Mouse (Mus musculus) heart, adult 2 months (tissue): ENCODE measurements around the gene Anxa9.

ENCODE experiments used
- CTCF ChIP-seq: fragments of 200-600 bp; IDR thresholded peaks from 2 replicates; pipeline ENCODE4 v1.8.1; 2022; ENCODE audit warnings: antibody characterized with exemption, mild to moderate bottlenecking, moderate library complexity
- EP300 ChIP-seq: fragments of 200-500 bp; IDR thresholded peaks from 2 replicates; pipeline ENCODE4 v1.6.1; 2011; ENCODE audit warnings: low read depth, low read length, control low read depth; ENCODE audit not compliant: insufficient read depth
- POLR2A ChIP-seq: fragments of 200-500 bp; IDR thresholded peaks from 2 replicates; pipeline ENCODE4 v1.6.1; 2011; ENCODE audit warnings: mild to moderate bottlenecking, low read depth, low read length, control low read depth; ENCODE audit not compliant: insufficient read depth

DNA sequence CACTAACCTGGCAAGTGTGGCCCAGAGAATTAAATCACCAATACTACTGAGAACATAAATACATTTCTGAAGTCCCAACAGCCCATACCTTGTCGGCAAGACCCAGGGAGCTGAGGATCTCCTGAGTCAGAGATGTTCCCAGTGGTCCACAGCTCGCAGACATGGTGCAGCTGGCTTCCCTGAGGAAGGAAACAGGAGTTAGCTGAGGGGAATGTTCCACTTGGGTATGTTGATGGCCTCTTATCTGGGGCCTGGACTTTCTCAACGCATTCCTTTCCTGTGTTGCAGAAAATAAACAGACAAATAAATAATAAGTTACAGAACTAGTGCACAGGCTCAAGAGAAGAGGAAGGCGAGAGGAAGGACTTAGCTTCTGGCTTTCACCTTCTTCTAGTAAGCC is 732 bp downstream of the Anxa9 start:
- TF ChIP-seq EP300 (no peak), POLR2A (no peak), CTCF (no peak)
